Mouse (Mus musculus) thymus, adult 18-20 months (tissue): ENCODE data around the gene Gm12216.

ENCODE experiments used
- DNase-seq, 2 experiments: peaks; one replicate each; pipeline ENCODE4 v3.0.0; 2022; ENCODE audit warnings: mixed read lengths in 2 of 2

The Gm12216 gene

GRCm38 (mm10) chr11:53794671-53795557 is 64.1 kb downstream of the Gm12216 start:
- peak; percentile 67 to 78 for DNase-seq

GRCm38 (mm10) chr11:53794015-53794414 is 65.0 kb downstream of the Gm12216 start:
- DNase-seq: no peak

GRCm38 (mm10) chr11:53792986-53793385 is 66.1 kb downstream of the Gm12216 start:
- DNase-seq: no peak

GRCm38 (mm10) chr11:53789277-53789676 is 69.8 kb downstream of the Gm12216 start:
- no peak for DNase-seq

GRCm38 (mm10) chr11:53788196-53788595 is 70.9 kb downstream of the Gm12216 start:
- DNase-seq: no peak

- no peak for DNase-seq
These were observed 72.7 kb downstream of the Gm12216 start for GRCm38 (mm10) chr11:53786058-53787031.

- no peak for DNase-seq
These were observed 73.6 kb downstream of the Gm12216 start for GRCm38 (mm10) chr11:53785311-53785936.

GRCm38 (mm10) chr11:53783288-53783687 is 75.8 kb downstream of the Gm12216 start:
- DNase-seq: no peak

GRCm38 (mm10) chr11:53781964-53782363 is 77.1 kb downstream of the Gm12216 start:
- no peak for DNase-seq

GRCm38 (mm10) chr11:53781201-53781775 is 77.8 kb downstream of the Gm12216 start:
- no peak for DNase-seq

GRCm38 (mm10) chr11:53780262-53780661 is 78.8 kb downstream of the Gm12216 start:
- DNase-seq: no peak

- no peak for DNase-seq
These were observed 79.2 kb downstream of the Gm12216 start for GRCm38 (mm10) chr11:53779808-53780207.

- DNase-seq: no peak
These were observed 80.6 kb downstream of the Gm12216 start for GRCm38 (mm10) chr11:53778455-53778854.

- DNase-seq: no peak
These were observed 81.3 kb downstream of the Gm12216 start for GRCm38 (mm10) chr11:53777736-53778135.

- no peak for DNase-seq
These were observed 84.3 kb downstream of the Gm12216 start for GRCm38 (mm10) chr11:53774659-53775255.

- no peak for DNase-seq
These were observed 85.3 kb downstream of the Gm12216 start for GRCm38 (mm10) chr11:53773641-53774360.

- DNase-seq: no peak
These were observed 86.0 kb downstream of the Gm12216 start, which contains the start of gene Gm17334 for GRCm38 (mm10) chr11:53773087-53773486. Gm17334 (minus strand) TSS chr11:53773187.

GRCm38 (mm10) chr11:53772536-53772935 is 86.5 kb downstream of the Gm12216 start:
- DNase-seq: no peak

- DNase-seq: peak in 1 of 2 experiments; percentile 35
These were observed 87.9 kb downstream of the Gm12216 start for GRCm38 (mm10) chr11:53771001-53771744.

- peak; percentile 66 to 72 for DNase-seq
These were observed 88.8 kb downstream of the Gm12216 start for GRCm38 (mm10) chr11:53770125-53770791.
